Mouse (Mus musculus) adrenal gland, adult 18-20 months (tissue): Measurements from ENCODE around the gene Cacna1e. TPM values are rescaled to one million over a fixed set of nuclear protein-coding genes. Genes with fewer than 3 reads are reported as not detected.

Source experiments
- DNase-seq, 2 experiments: peaks; one replicate each; pipeline ENCODE4 v3.0.0; 2021 to 2022; ENCODE audit warnings: low spot score in 2 of 2
- total RNA-seq, 2 experiments: library from RNA; stranded (reverse); gene quantifications; 1 replicate in 1 of 2; 2 replicates in 1 of 2; pipeline ENCODE4 v1.2.3; 2021

Cacna1e gene
- total RNA-seq, 2 experiments from 2014 or later: 0.03 to 0.13 TPM

DNA sequence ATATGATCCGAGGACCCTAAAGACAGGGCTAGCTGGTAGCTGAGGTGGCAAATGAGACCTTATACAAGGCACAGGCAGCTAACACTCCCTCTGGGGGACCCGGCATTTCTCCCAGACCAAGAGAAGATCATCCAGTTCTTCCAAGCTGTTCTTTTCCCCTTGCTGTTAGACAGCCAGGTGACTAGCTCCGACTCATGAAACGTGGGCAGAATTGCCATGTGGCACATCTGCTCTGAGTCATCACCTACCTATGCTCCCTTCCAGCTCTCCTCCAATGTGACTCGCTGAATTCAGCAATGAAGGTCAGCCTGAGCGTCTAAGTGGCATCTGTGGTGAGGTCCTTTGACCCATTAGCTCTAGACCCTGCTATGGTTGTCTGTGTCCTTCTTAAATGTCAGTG is 355.5 kb downstream of the Cacna1e start:
- no peak for DNase-seq

DNA sequence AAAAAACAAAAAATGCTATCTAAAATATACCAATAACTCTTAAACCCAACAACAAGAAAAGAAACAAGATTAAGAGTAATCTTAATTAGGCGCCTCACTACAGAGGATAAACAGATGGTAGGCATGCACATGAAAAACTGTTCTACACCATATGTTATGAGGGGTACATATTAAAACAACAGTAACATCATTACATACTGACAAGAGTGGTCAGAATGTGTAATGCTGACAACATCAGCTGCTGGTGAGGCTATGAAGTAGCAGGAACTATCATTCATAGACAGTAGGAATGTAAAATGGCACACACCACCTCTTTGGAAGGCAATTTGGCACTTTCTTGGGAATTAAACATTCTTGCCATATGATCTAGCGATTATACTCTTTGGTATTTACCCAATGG is 363.6 kb downstream of the Cacna1e start:
- DNase-seq: no peak

DNA sequence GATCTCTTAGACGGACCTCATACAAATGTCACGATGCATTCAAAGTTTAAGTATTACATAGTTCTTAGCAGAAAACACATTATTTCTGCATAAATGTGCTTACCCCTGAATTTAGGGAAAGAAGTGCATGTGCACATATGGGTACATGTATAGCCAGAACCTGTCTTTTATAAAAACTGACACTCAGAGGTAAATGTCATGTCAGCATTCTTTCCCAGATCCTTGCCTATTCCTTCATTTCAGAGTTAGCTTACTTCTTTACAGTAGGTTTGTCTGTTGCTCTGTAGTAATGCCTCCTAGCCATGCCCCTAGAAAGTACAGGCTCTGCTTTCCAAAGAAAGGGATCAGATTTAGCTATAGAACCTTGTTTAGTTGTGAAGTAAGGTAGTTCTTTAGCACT is 369.0 kb downstream of the Cacna1e start:
- no peak for DNase-seq

DNA sequence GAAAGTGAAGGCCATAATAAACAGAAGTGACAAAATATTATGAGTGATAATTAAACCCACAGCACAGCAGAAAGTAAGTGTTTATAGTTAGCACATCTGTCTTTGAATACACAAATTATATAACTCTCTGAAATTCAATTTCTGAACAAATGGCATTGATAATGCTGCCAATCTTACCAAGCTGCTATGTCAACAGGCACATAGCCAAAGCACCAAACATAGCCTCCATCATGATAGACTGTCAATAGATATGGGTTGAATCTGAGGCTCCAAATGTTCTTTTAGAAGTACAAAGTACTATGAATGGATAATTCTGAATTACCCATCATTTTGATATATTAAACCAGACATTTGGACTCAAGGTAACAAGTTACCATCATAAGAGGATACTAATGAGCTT is 372.6 kb downstream of the Cacna1e start:
- DNase-seq: no peak

DNA sequence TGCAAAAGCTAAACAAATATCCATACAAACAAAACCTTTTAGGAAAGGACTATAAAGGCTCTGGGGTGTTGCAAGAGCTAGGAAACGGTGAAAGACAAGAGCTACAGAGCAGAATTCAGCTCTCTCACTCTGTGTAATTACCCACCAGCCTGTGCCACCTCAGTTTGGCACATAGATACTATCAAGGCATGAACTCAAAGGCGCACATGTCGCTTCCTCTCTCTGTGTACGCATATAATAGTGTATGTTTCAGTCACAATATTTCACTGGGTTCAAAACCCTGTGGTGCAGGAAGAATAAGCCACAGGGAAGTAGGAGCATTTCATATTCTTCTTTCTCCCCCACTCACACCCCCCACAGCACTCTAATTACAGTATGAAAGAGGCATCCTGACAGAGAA is 380.3 kb downstream of the Cacna1e start:
- DNase-seq: no peak

DNA sequence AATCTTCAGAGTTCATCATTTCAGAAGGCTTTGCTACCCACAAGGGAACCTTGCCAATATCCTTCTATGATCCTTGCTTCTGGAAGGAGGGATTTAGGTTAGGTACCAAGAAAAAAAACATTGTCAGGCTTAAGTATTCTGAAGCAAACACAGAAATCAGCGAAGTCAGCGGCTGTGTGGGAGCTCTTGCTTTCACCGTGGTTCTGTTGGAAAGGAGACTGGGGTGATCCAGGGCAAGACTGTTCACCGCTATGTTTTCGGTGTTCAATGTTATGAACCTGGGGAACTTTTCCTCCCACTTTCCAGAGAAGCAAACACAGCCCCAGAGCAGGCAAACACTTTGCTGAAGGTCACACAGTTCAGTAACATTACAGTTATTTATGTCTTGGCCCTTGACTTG is 383.4 kb downstream of the Cacna1e start:
- no peak for DNase-seq

DNA sequence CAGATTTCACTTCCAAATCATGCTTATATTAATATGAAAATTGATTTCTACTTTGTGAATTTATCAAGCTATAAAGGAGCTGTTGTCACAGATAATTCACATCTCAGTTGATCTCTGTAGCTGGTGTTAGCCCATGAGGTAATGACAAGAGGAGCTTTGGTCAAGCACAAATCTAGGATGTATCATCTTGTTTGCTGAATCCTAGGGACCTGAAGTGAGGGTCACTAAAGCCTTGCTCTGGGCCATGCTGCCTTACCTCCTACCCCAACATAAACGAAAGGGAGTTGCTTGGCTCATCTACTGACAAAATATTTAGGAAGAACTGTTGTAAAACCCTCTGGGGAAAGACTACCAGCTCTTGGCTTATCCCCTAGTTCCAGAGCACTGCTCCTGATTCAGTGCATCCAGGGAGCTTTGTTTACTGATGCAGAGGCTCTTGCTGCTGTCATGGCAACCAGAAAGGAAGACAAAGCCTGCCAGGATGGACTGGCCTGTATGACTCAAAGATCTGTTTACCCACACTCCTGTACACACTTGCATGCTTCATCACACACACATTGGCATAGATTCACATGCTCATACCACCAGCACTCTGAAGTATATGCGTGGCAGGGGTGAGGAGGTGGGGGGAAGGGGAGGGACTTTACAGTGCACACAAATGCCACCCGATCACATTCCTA is 384.0 kb downstream of the Cacna1e start:
- DNase-seq: no peak

DNA sequence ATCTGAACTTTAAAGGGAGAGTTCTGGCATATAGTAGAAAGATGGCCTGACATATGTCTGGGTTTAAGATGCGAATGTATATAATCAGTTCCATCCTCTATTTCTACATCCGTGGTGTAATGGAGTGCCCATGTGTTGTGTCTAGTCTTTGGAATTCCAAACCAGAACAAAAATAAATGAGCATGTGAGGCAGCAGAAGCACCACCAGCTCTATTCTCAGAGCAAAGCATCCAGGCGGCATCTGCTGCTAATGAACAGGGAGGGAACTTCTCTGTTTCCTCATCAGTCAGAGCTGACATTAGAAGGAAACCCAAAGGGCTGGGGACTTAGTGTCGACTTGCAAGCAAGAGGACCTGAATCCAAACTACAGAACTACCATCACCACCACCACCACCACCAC is 385.5 kb downstream of the Cacna1e start:
- DNase-seq: no peak

DNA sequence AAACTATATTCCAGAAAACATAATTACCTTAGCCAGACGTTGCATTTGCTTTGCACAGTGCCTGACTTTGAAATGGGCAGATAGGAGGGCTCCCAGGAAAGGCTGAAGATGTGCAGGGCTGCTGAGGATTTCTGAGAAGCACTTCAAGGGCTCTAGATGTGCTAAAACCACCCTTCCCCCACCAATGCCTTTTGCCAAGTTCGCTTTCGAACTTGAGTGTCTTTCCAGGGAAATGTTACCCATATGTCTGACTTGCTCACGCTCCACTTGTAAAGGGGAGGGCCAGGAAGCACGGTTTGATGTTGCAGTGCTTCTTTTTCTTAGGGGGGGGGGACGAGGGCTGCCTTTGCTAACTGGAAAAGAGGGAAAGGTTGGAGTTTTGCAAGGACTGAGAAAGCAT is 393.2 kb downstream of the Cacna1e start:
- no peak for DNase-seq

DNA sequence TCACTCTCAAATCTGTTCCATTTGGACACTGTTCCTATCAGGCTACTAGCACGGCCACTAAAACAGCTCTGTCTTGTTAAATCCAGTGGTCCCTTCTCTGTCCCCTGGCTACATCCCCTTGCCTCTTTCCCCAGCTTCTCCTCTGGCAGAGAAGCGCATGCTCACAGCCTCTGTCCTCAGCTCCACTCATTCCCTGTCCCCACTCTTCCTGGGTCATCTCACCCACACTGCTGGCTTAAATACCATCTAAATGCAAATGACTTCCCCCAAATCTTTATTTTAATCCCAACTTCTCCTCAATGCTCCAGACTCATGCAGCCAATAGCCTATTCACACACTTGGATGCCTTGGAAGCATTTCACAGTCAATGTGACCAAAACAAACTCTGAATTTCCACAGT is 407.6 kb downstream of the Cacna1e start:
- no peak for DNase-seq

DNA sequence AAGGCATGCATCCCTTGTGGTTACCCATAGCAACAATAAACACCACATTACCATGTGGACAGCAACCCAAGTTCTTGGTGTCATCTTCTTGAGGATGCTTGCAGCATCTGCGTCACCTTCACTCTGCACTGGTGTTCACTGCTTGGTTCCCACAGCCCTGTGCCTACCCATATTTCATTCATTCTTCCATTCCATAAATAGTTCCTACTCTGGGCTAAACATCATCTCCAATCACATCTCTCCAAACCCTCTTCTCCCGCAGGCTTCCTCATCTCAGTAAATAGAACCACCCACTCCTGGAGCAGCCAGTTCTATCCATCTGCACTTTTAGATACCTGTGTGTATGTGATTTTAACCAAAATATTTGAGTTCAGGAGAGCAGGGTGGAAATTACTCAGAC is 408.6 kb downstream of the Cacna1e start:
- DNase-seq: no peak

DNA sequence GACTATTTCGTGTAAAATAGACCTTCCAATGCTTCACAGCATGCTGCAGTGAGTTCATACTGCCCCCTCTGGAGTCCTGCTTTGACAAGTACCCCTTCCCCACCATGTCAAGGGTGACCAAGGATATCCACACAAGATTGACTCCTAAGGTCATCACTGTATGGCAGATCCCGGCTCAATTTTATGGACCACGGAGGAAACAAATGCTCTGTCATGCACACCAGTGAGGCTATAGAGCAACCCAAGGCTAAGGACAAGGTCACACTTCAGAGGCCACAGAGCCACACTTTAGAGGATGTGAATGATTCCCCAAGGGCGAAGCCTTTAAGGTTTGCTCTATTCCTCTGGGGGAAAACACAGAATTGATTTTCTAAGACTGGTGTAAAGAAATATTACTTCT is 410.1 kb downstream of the Cacna1e start:
- DNase-seq: no peak

DNA sequence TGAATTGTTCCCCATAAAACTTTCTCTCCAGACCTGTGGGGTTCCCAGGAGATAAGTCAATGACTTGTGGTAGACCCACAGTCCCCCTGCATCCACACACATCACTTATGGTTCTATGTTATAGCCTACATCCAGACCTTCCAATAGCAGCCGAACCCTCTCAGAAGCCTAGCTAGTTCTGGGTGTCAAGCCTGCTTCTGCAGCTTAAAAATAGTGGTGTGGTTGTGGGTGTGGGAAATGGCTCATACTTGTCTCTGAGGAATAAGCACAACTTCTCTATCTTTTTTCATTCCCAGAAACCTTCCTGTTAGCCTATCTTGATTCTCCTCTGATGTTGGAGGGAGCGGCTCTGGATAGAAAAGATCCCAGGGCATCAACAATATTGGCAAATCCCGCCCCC is 417.0 kb downstream of the Cacna1e start:
- DNase-seq: no peak

DNA sequence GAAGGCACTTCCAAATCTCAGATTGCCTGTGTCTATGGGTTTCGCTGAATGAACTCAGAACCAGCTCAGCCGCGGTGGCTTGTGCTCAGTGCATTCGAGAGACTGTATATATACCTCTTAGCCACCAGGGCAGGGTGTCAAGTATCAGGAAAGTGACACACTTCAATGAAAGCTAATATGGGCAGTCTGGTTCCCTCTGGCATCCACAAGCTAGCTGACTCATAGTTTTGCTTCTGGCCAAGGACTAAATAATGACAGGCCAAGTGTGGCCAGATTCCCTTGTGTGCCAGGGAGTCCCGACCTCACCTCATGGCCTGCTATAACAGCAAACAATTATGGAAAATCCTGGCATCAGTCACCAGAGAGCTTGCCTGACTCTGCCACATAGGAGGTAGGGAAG is 422.8 kb downstream of the Cacna1e start:
- DNase-seq: no peak

DNA sequence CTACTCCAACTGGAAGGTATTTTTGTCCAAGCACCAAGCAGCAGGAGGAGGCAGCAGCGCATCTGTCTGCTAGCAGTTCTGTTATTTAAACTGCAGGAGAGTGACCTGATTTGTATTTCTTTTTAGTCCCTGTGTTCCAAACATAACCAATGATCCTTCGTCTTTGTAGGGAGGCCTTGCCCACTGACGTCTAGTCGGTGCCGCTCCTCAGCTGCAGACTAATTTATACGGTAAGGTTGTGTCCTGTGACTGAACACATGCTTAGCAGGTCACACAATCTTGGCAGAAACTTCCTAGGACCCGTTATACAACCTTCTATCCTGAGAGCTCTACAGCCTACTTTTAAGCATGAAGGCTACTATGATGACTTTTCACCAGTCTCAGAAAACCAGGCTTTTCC is 424.2 kb downstream of the Cacna1e start:
- no peak for DNase-seq

DNA sequence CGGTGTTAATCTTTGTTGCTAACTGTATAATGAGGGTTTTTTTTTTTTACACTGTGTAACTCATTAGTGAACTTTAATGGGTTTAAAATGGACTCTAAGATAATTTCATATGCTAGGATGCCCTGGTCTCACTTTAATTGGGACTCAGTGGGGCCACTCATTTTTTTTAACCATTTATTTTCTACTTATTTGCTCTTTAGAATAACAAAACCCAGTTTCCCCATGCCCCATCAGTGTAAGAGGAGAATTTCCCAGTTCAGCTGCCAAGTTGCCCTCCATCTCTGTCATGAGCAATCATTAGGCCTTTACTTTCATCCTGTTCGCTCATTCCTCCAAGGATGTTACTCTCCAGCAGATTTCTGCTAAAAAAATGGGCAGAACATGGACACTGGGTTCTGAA is 425.7 kb downstream of the Cacna1e start:
- no peak for DNase-seq

DNA sequence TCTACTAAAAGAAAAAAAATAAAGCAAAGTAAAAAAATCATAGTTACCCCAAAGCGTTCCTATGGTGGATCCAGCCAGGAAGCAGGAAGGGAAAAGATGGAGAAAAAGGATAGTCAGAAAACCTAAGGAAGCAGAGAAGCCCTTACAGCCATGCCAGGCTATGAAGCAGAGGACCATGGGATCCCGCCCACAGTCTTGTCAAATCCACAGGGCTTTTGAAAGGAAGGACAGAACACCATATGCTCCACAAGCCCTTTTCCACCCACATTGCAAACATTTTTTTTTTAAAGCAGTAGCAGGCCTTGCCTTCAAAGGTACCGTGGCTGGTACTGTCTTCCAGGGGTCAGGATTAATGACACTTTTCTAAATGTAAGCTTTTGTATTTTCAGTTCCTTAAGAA is 433.5 kb downstream of the Cacna1e start:
- DNase-seq: no peak

DNA sequence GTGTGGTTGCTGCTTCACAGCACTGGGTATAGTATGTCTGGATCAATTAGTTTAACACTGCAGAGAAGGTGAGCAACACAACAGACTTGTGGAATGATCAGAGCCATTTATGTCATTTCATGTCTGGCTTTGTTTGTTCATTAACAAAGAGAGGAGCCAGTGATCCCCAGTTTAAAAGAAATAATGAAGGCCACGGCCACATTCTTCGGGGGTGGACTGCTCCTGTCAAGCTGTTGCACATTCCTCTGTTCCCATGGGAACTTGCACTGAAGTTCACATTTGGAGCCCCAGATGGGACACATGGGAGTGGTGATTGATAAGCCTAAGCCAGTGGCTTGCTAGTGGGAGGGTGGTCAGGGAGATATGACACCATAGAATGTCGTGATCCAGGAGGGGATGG is 437.8 kb downstream of the Cacna1e start:
- DNase-seq: no peak

DNA sequence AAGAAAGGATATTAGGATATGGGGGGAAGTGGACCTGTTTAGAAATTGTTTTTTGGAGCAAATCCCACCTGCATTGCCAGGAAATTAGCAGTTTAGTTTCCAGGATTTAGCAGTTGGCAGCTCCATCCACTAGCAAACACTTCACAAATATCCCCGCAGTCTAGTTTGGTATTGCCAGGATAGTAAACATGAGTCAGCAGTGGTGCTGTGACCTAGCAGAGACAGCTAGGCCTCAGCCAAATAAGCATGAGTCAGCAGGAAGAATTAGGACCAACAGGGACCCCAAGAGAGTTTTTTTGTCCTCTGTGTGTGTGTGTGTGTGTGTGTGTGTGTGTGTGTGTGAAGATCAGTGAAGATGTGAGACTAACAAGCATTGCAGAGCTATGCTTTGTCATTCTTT is 450.8 kb downstream of the Cacna1e start:
- no peak for DNase-seq

DNA sequence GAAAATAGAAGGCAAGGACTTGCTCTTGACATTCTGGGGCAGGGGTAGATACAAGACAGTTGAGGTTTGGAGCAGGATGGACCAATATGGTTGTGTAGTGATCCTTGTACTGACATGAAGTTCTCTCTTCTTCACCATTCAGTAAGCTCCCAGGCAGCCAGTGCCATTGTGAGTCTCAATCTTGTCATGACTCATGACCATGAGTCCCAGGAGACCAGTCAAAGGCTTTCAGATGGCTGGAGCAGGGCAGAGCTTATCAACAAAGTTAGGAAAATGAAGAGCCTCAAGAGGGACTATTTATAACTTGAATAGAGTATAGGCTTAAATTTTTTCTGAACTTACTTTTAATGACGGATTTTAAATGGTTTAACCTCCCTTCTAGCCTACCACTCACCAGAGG is 451.2 kb downstream of the Cacna1e start:
- no peak for DNase-seq

DNA sequence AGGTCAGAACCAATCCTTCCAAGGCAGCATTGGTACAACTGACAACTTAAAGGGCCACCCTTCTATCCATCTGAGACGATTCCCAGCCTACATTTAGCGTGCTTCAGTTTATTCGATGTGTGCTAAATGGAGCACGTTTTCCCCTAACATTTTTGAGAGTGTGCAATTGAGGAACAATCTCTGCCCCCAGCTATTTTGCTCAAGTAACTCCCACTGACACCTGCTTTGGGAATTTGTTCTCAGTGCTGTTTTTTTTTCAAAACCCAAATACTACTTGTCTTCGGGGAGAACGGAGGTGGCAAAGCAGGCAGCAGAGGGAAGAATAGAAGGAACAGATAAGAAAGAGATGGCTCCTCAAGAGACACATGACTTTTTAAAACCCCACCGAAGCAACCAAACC is 456.0 kb downstream of the Cacna1e start:
- no peak for DNase-seq

DNA sequence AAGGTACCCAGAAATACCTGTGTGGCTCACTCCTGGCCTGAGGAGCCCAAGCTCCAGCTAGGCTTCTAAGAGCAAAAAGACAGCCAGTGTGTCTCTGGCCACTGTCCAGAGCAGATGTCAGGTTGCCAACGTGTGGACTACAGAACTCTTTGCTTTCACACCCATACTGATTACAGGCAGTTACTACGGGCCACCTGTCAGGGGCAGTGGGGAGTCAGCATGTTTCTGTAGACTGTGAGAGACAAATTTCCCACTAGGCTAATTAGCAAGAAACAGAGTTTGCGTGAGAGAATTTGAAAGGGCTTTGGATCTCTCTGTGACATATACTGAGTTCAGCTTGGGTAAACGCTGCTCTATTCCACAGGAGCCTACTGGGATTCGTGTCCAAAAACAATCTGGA is 466.0 kb downstream of the Cacna1e start:
- DNase-seq: no peak

DNA sequence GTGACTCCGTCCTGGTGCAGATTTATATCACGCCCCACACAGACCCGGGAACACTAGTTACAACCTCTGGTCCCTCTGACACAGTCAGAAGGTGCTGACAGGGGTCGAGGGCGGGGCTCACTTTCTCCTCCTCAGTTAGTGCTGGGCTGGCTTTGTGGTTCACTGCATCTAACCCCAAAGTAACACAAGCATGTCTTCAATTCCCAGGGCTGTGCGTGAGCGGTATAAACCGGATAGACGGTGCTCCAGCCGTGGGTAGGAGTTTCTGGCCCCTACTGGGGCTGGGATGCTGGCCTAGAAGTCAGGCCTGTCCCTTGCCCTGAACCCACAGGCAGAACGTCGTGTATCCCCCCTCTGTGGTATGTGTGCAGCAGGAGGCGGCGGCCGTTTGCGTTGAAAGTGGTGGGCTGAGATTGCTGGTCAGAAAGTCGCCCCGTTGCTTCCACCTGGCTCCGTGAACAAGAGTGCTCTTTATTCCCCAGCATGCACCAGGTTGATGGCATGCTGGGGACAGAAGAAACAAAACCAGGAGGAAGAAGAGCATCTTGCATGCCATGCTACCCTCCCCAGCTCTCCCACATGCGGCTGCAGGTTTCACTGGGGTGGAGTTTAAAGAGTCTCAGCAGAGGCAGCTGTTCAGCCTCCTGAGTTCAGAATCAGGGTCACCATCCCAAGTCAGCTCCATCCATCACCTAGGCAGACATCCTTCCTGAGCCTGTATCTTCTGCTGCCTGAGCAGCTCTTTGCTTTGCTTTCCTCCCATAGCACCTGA is 467.7 kb downstream of the Cacna1e start:
- no peak for DNase-seq
